Mouse (Mus musculus) embryo, embryonic 9.5 days (tissue): ENCODE data around the gene Arhgef2.
A peak's percentile ranks its signal among the peaks of the same experiment; 100 is the strongest.
"Not testable (repeated sequence)": the region's sequence is repeated elsewhere in the genome, so short reads cannot be mapped to it uniquely, and the experiment has no call there.

Experiments used
- DNase-seq: peaks from one replicate; pipeline ENCODE4 v3.0.0-alpha.2; 2017; ENCODE audit errors: extremely low spot score

Gene Arhgef2

GRCm38 (mm10) chr3:88605666-88606065 is at the start of gene Arhgef2:
Gene Arhgef2, plus strand, starts transcription at chr3:88605966.
- not testable (repeated sequence) for DNase-seq

- DNase-seq = no peak
Observed at GRCm38 (mm10) chr3:88556616-88557015, 49.1 kb upstream of the Arhgef2 start.

- DNase-seq = no peak
Observed at GRCm38 (mm10) chr3:88559596-88559995, 46.2 kb upstream of the Arhgef2 start.

GRCm38 (mm10) chr3:88561989-88562388 is 43.8 kb upstream of the Arhgef2 start:
- no peak for DNase-seq

DNA sequence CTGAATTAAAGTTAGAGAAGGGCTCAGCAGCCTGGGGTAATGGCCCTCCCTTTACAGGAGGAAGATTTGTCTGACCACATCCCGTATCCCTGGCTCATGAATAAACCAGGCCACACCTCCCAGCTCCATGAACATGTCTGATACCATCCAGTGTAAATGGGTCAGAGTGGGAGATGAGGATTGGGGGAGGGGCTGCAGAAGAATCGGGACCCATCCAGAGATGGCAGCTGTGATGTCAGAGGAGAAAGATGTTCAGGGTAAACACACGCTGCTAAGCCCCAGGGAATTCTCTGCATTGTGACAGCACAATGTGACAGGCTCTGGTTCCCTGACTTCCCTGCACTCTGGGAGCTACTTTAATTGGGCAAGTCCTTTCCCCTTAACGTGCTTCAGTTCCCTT is 42.3 kb upstream of the Arhgef2 start:
- no peak for DNase-seq

GRCm38 (mm10) chr3:88563966-88564365 is 41.8 kb upstream of the Arhgef2 start:
- no peak for DNase-seq

DNA sequence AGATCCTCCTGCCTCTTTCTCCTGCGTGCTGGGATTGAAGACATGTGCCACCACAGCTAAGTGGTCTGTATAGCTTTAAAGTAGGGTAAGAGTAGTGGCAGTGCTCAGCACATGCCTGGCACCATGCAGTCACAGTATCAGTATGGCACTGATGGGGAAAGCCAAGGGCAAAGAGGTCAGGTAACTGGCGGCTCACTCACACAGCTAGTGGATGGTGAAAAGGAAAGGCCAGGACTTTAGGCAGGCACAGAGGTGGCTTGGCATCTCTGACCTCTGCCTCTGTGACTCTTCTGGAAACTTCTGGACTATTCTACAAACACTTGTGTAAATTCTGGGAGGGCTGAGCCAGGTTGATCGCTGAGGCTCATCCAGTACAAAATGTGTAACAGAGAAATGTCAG is 39.6 kb upstream of the Arhgef2 start:
- no peak for DNase-seq

- no peak for DNase-seq
Observed at GRCm38 (mm10) chr3:88566536-88567061, 39.2 kb upstream of the Arhgef2 start.

DNA sequence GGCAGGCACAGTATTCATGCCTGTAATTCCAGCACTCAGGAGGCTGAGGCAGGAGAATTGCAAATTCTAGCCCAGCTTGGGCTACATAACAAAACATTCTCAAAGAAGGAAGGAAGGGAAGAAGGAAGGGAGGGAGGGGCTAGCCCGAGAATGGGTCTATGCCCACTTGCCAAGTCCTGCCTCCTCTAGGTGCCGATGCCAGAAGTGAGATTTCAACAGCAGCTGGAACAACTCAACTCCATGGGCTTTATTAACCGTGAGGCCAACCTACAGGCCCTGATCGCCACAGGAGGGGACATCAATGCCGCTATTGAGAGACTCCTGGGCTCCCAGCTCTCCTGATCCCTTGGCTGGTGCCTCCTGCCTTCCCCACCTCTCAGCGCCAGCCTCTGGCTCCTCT is 37.9 kb upstream of the Arhgef2 start:
- no peak for DNase-seq

GRCm38 (mm10) chr3:88568615-88569014 is 37.2 kb upstream of the Arhgef2 start:
- DNase-seq = no peak

- no peak for DNase-seq
Observed at GRCm38 (mm10) chr3:88569093-88569492, 36.7 kb upstream of the Arhgef2 start.

DNA sequence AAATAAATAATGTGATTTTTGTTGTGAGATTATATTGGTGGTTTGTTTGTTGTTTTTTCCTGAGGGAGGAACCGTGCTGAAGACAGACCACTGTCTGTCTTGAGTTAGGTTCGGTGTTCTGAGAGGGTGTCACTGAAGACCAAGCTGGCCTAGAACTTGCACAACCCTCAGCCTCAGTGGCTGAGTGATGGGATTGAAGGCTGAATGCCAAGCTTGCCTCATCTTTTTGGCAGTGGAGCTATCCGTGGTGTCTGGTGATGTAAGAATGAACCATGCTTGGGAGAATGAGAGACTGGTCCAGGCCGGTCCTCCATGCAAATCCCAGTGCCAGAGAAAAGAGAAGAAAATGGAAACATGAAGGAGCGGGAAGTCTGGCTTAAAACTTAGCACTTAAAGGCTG is 36.1 kb upstream of the Arhgef2 start:
- no peak for DNase-seq

DNA sequence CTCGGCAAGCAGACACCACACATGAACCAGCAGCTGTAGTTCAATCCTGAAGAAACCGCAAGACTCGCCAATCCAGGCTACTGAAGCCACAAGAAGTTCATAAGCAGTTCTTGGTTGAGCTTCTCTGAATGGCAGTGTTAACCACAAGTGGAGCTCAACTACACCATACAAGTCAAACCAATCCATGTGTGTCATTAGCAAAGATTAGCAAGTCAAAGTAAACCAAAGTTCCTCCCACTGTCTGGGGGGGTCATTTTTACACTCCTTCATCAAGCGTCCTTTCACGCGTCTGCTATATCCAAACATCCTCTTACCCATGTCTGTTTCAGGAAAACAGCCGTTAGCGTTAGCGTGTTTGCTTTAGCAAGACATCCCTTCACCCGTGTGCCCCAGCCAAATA is 35.4 kb upstream of the Arhgef2 start:
- no peak for DNase-seq

GRCm38 (mm10) chr3:88571856-88572255 is 33.9 kb upstream of the Arhgef2 start:
- DNase-seq = no peak

GRCm38 (mm10) chr3:88572835-88573234 is 32.9 kb upstream of the Arhgef2 start:
- no peak for DNase-seq

DNA sequence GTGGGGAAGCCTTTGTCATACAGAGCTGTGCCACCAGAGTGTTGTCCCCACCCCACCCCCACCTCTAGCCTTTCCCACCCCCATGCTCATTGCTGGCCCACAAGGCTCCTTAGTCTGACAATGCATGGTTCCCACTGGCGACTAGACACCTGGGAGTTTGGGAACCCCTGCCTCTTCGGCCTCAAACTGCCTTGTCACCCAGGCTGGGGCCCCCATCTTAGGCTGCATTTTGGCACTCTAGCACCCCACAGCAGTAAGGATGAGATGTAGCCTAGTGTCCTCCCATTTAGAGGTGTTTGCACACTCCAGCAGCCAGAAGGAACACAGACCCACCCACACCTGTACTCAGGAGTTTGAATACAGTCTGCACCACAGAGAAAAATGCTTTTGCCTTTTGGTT is 32.0 kb upstream of the Arhgef2 start:
- DNase-seq = no peak

DNA sequence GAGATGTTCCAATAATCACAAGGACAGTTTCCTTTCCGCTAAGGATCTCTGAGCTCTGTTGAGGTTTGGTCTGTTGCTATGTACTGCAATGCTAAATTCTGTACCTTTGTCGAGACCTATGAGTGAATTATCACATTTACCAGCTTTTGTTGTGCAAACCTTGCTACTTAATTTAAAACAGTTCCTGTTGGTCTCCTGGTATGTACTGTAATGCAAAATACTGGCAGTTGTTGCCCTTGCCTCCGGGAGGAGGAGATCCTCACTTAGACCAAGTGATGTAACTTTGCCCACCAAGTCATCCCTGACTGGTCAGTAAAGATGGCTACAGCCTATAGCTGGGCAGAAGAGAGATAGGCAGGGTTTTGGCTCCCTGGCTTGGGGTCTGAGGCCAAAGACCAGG is 30.2 kb upstream of the Arhgef2 start, which contains the start of gene Ssr2:
Gene Ssr2, plus strand, starts transcription at position 337 of the 400 bp plus-strand sequence.
- DNase-seq = no peak

GRCm38 (mm10) chr3:88577846-88578245 is 27.9 kb upstream of the Arhgef2 start:
- DNase-seq = not testable (repeated sequence)

GRCm38 (mm10) chr3:88578498-88579424 is 27.0 kb upstream of the Arhgef2 start:
- DNase-seq = no peak

DNA sequence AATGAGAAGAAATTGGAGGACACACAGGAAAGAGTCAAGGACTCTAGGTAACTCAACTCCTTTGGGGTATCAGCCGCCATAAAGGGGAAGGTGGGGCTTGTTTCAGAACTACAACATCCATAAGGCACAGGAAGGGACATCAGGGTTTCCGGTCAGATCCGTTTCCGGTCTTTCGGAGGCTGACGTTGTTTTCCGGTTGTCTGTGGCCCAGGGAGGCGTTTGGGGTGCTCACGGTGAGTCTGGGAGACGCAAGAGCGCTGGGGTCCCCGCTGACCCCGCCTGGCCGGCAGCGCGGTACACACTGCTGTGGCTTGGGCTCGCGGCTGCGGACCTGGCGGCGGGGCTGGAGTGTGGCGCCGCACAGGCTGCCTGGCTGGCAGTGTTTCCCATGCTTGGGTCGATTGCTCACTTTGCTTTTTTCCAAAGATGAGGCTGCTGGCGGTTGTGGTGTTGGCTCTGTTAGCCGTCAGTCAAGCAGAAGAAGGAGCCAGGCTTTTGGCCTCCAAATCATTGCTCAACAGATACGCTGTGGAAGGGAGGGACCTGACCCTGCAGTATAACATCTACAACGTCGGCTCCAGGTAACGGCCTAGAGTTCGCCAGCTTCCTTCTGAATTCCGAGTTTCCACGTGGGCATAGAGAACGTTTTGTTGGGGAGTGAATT is 26.2 kb upstream of the Arhgef2 start:
- DNase-seq = peak; percentile 80

- DNase-seq = no peak
Observed at GRCm38 (mm10) chr3:88585769-88586168, 20.0 kb upstream of the Arhgef2 start.

GRCm38 (mm10) chr3:88586640-88587039 is 19.1 kb upstream of the Arhgef2 start:
- DNase-seq = no peak

DNA sequence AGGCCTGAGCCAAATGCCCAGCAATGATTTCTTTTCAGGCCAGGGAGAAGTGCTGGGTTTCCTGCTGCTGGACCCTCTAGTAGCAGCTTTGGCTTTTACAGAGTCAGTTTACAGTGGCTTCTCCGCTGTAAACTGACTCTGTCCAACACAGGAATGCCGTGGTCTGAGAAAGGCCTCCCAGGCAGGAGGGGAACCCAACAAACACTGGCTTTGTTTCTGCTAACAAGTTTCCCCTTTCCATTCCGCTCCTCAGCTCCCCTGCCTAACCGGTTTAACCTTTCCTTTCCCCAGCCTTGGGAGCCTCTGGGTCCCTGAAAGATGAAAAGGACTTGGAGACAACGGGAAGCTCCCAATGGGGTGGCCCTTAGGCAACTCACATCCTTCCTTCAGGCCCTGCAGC is 15.5 kb upstream of the Arhgef2 start:
- peak; percentile 17 for DNase-seq
